Mouse (Mus musculus) bone marrow, adult 2 months (tissue): Measurements from ENCODE around the gene Tac4.

ENCODE experiments used
- CTCF ChIP-seq: fragments of 200-500 bp; IDR thresholded peaks from 2 replicates; pipeline ENCODE4 v1.5.1; 2011; ENCODE audit warnings: low read length, control low read depth; ENCODE audit not compliant: control insufficient read depth, insufficient read depth
- POLR2A ChIP-seq: fragments of 200-500 bp; IDR thresholded peaks from 2 replicates; pipeline ENCODE4 v1.6.1; 2011; ENCODE audit warnings: low read depth, mild to moderate bottlenecking, control low read depth, low read length, borderline replicate concordance; ENCODE audit not compliant: control insufficient read depth

GRCm38 (mm10) chr11:95276056-95276455 lies 14.7 kb downstream of the Tac4 start:
- TF ChIP-seq CTCF (no peak), POLR2A (no peak)
